Mouse (Mus musculus) heart, adult 8-10 months (tissue): ENCODE data around the gene Tmem221. TPM values are rescaled to one million over a fixed set of nuclear protein-coding genes. Genes with fewer than 3 reads are reported as not detected.
A peak's percentile ranks its signal among the peaks of the same experiment; 100 is the strongest.

Source experiments
- DNase-seq: peaks from one replicate; pipeline ENCODE4 v3.0.0; 2022; ENCODE audit warnings: low spot score
- total RNA-seq, 4 experiments: library from RNA; stranded (reverse); gene quantifications; 2 replicates each; pipeline ENCODE4 v1.2.4; 2022

Gene Tmem221
- total RNA-seq, 4 experiments from 2014 or later: 0.16 to 0.25 TPM; not detected in 2

DNA sequence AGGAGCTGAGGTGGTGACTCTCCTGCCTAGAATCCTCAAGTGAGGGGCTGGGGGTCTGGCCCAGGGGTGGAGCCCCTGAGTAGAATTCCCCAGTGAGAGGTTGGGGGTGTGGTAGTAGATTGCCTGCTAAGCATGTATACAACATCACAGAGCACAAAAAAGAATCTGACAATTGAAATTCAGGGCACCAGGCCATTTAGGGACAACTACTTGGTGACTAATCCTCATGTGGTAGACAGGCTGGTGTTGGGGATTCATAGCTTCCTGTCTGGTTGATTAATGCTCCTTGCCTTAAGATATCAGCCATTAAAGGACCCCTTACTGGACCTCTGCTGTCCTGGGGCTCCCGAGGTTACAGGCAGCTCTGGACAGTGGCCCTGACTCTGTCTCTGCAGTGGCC is 20.3 kb upstream of the Tmem221 start:
- no peak for DNase-seq

DNA sequence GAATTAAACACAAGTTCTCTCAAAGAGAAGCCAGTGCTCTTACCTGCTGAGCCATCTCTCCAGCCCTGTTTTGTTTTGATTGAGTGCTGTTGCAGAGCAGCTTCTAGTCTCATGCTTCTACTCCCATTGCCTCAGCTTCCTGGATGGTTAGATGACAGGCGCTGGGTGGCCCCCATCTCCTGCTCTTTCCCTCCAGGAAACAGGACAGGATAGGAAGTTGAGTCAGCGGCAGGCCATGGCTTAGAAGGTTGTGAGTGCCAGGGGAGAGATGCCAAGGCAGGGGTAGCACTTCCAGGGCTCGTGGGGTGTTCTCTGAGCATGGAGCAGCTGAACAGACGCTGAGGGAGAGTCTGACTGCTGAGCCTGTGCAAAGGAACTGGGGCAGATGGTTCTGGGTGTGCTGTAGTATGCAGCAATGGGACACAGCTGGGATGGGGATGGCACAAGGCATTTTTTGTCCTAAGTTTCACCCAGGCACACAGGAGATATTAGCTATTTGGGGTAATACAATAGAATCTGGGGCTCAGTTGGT is 19.3 kb upstream of the Tmem221 start:
- DNase-seq: no peak

- no peak for DNase-seq
Measured at GRCm38 (mm10) chr8:71575020-71575419, 16.3 kb upstream of the Tmem221 start.

GRCm38 (mm10) chr8:71574426-71574825 is 15.8 kb upstream of the Tmem221 start:
- no peak for DNase-seq

- DNase-seq: peak; percentile 63
Measured at GRCm38 (mm10) chr8:71572847-71573633, 14.4 kb upstream of the Tmem221 start.

GRCm38 (mm10) chr8:71572077-71572476 is 13.4 kb upstream of the Tmem221 start:
- no peak for DNase-seq

DNA sequence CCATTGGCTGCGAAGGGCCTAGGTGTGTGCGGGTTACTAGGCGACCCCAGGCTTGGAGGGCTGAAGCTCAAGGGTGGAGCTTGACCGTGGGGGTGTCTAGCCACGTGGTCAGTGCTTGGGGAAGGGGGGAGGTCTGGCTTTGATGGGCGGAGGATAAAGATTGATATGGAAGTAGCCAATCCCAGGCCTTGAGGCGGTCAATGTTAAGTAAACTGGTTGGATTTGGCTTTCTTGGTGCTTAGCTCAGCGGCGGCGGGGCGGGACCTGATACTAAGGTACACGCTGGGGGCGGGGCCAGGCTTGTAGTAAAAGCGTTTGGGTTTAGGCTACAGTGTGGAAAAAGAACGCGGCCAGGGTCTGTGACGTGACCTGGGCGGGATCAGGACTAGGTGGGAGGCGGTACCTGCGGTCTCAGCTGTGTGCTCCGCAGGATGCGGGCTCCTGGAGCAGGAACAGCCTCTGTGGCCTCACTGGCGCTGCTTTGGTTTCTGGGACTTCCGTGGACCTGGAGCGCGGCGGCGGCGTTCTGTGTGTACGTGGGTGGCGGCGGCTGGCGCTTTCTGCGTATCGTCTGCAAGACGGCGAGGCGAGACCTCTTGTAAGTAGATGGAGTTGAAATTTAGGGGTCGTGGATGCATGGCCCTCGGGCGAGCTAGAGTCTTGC is 11.8 kb upstream of the Tmem221 start:
- peak; percentile 82 for DNase-seq

- DNase-seq: peak; percentile 78
Measured at GRCm38 (mm10) chr8:71569366-71570290, 11.0 kb upstream of the Tmem221 start.

DNA sequence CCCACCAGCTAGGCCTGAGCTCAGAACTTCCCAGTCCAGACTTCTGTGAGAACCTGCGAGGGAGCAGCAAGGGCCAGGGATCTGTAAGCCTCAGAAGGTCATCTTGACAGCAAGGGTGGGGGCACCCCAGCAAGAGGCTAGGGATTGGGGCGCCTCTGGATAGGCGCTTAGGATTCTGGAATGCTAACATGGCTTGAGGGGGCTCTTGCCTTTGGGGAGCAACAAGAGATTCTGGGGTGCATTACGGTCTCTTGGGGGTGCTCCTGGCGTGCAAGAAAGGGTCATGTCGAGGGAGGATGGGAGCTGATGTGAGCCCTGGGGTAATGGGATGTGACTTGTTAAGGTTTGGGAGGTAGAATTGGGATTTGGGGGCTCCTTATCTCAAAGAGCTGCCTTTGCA is 10.3 kb upstream of the Tmem221 start:
- DNase-seq: no peak

DNA sequence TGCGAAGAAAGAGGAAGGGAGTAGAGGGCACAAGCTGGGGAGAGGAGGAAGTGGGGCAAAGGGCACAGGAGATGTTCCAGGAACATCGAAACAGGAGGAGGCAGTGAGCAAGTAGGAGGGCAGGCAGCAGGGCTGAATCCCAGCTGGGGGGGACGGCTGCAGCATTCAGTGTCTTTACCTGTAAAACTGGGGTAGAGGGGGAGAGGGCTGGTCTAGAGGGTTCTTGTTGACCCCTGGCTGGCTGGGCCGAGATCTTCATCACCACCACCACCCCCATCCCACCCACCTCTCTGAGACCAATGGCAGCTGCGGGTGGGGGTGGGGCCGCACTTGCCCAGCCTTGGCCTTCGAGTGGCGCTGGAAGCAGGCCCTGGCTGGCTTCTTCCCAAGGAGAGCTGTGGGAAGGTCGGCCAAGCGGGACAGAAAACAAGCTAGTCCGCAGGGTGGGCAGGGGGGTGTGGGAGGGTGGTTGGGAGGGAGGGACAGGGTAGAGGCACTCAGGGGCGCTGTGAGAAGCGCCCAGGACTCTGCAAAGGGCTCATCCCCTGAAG is 9.8 kb upstream of the Tmem221 start, which contains the start of gene Slc27a1:
TSS of gene Slc27a1 (plus strand) at position 496 of the 551 bp plus-strand sequence.
- DNase-seq: peak; percentile 64

DNA sequence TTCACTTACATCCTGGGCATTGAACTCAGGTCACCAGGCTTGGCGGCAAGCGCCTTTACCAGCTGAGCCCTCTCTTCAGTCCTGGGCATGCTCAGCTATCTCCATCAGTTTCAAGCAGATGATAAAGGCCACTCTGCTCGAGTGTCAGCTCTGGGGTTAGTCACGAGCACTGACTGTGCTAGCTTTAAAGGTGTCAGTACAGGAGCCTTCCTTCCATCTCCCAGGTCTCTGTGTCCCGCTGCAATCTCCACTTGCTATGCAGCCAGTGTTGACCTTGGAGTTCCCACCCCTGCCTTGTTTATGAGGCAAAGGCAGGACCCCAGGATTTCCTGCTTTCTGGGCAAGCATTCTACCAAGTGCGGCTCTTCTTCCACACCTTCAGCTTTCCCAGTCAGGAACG is 8.9 kb upstream of the Tmem221 start:
- no peak for DNase-seq

DNA sequence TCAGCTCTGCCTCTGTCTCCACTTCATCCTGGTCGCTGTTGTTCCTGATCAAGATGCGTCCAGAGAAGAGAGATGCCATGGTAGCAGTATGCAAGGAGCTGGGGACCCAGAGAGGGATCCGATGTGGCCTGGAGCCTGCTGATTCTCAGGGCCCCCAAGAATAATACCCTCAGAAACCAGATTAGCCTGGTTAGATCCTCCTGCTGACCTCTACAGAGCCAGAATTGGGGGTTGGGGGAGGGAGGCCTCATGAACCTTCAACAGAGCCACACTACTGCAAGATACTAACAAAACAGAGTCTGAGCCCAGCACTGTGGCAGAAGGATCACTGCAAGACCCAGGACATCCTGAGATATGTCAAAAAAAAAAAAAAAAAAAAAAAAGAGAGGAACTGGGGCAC is 7.8 kb upstream of the Tmem221 start, which contains the start of gene Nxnl1:
TSS of gene Nxnl1 (minus strand) at position 101 of the 400 bp plus-strand sequence.
- DNase-seq: no peak

GRCm38 (mm10) chr8:71563992-71564391 is 5.3 kb upstream of the Tmem221 start:
- DNase-seq: no peak

GRCm38 (mm10) chr8:71562751-71563150 is 4.1 kb upstream of the Tmem221 start:
- DNase-seq: peak; percentile 71

- no peak for DNase-seq
Measured at GRCm38 (mm10) chr8:71561401-71561800, 2.7 kb upstream of the Tmem221 start.

DNA sequence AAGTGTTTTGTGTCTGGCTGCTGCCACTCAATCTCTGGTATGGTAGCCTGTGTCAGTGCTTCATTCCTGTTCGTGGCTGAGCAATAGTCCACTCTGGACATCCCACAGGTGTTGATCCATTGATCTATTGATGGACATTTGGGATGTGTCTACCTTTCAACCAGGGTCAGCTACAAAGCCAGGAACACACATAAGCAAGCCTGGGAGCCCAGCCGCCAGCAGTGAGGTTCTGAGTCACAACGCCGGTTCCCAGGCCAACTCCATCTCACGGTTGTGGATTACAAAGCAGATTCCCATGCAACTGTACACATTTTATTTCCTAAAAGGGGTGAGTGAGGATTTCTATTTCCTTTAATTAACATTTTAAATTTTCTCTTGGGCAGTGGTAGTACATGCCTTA is 2.1 kb upstream of the Tmem221 start:
- no peak for DNase-seq

DNA sequence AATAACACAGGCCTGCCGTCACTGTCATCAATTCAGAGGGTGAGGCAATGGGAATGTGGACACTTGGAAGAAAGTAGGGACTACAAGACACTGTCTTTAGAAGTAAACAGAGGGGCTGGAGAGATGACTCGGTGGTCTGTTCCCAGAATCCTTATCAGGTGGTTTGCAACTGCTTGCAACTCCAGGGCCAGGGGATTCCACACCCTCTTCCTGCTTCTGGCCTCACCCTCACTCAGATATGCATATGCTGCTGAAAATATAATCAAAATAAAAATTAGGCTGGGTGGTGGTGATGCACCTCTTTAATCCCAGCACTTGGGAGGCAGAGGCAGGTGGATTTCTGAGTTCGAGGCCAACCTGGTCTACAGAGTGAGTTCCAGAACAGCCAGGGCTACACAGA is 1.4 kb upstream of the Tmem221 start:
- no peak for DNase-seq

GRCm38 (mm10) chr8:71558958-71559690 is 453 bp upstream of the Tmem221 start:
- DNase-seq: no peak

DNA sequence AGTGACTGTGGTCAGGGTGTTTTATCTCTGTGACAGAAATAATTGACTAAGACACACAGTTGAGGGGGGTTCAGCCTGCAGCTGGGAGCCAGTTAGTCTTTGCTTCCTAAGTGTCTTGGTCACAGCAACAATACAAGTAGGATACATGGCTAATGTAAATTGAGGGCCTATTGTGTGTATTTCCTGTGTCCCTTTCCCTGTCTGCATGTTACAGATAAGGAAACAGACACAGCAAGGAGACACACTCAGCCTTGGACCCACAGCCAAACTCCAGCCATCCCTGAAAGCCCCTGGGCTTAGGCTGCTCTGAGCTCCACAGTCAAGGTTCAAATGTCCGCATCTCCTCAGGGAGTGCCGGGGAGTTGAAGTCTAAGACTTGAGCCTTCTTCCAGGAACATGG is 4.0 kb downstream of the Tmem221 start:
- DNase-seq: no peak

GRCm38 (mm10) chr8:71554001-71554400 is 4.7 kb downstream of the Tmem221 start:
- DNase-seq: no peak

GRCm38 (mm10) chr8:71552770-71553169 is 5.9 kb downstream of the Tmem221 start:
- no peak for DNase-seq
